Mouse (Mus musculus) MN1 (cell line): Measurements from ENCODE around the gene Chrna3.

ENCODE experiments used
- DNase-seq: peaks from one replicate; pipeline ENCODE4 v3.0.0-alpha.2; 2016; ENCODE audit warnings: low spot score

The Chrna3 gene

GRCm38 (mm10) chr9:54995645-54996044 lies 30.7 kb downstream of the Chrna3 start:
- DNase-seq = no peak

GRCm38 (mm10) chr9:54994381-54994780 lies 32.0 kb downstream of the Chrna3 start:
- DNase-seq = no peak

- DNase-seq = no peak
Observed at GRCm38 (mm10) chr9:54990362-54990761, 36.0 kb downstream of the Chrna3 start.

- no peak for DNase-seq
Observed at GRCm38 (mm10) chr9:54982401-54982800, 44.0 kb downstream of the Chrna3 start.

- peak; percentile 69 for DNase-seq
Observed at GRCm38 (mm10) chr9:54981291-54982191, 44.8 kb downstream of the Chrna3 start.

- peak; percentile 16 for DNase-seq
Observed at GRCm38 (mm10) chr9:54980674-54981073, 45.7 kb downstream of the Chrna3 start, which contains the start of gene Chrna5. TSS of gene Chrna5 (plus strand) at chr9:54980880.

GRCm38 (mm10) chr9:54969972-54970637 lies 56.3 kb downstream of the Chrna3 start:
- DNase-seq = no peak

- DNase-seq = no peak
Observed at GRCm38 (mm10) chr9:54963669-54964068, 62.7 kb downstream of the Chrna3 start.

GRCm38 (mm10) chr9:54961059-54961458 lies 65.3 kb downstream of the Chrna3 start:
- DNase-seq = no peak
